Mouse (Mus musculus) kidney, adult 18-20 months (tissue): ENCODE measurements around the gene Cd7.

ENCODE experiments used
- DNase-seq: peaks from one replicate; pipeline ENCODE4 v3.0.0; 2021

Gene Cd7

GRCm38 (mm10) chr11:120990126-120990781, 49.0 kb downstream of the Cd7 start:
- DNase-seq: peak; percentile 58

- DNase-seq: no peak
Observed at GRCm38 (mm10) chr11:120989523-120989922, 49.7 kb downstream of the Cd7 start.

- no peak for DNase-seq
Observed at GRCm38 (mm10) chr11:120988410-120988809, 50.8 kb downstream of the Cd7 start.

DNA sequence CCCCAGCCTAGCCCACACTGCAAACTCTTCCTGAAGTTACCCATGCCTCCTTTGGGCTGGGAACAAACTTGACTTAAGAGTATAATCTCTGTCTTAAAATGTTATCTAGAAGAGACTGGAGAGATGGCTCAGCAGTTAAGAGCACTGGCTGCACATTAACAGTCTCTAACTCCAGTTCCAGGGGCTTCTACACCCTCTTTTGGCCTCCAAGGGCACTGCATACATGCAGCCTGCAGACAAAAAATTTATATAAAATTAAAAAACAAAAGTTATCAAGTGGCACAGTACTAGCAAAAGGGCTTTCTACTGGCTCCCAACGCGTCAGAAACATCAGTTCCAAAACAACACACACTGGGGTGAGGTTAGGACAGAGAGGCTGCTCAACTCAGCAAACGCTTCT, 51.6 kb downstream of the Cd7 start:
- DNase-seq: no peak
